Mouse (Mus musculus) ovary, postnatal 14 days (tissue): Measurements from ENCODE around the gene Pias4.

ENCODE experiments used
- DNase-seq: peaks from one replicate; pipeline ENCODE4 v3.0.0; 2022; ENCODE audit warnings: low spot score

Pias4 gene

DNA sequence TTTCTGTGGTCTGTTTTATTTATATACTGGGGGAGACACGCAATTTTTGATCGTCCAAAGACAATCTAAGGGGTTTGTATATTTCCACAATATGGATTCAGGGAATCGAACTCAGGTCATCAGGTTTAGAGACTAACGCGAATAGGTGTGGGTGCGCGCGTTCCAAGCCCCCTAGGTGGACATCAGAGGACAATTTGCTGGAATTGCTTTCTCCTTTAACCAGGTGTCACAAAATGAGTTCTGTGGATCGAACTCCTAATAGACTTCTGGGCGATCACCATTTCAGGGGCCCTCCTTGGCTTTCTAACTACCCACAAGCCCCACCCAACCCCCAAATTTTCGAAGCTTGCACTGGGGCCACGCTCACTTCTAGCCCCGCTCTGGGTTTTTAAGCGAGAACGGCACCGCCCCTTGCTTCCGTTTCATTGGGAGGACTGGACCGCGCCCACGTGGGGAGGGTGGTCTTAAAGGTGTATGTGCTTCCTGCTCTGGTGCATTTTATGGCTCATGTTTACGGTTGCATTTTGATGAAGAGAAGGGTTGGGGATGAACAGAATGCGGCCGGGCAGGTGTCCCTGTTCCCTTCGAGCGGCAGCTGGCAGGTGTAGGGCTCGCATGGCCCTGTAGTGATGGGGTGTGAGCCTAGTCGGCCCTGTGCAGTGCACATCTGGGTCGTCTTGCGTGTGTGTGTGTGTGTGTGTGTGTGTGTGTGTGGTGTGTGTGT, 960 bp upstream of the Pias4 start:
- DNase-seq = peak; percentile 65

DNA sequence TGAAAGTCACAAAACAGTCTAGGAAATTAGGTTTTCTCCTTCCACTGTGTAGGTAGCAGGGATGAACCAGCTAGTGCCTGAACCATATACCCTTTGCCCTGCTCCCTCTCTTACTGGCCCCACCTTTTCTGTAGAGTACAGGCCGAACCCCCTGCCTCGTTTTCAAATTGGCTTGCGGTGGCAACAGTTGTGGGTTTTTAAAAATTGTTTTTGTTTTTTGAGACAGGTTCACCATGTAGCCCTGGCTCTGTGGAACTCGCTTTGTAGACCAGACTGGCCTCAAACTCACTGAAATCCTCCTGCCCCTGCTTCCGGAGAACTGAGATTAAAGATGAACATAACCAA, 336 bp upstream of the Pias4 start:
- DNase-seq = no peak

DNA sequence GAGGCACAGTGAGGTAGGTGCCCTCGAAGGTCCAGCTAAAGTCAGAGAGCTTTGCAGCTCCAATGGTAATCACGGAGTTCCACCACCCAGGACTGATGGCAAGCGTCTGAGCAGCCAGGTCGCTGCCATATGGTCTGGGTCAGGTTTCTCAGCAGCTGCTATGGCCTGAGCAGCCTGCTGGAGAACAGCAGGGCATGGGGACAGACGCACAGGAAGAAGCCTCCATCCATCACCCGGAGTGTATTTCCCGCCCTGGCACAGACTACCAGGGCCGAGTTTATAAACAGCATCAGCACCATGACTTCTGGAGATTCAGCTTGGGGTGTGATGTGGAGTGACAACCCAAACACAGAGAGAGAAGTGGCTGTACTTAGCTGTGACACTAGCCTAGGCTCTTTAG, 2.6 kb downstream of the Pias4 start:
- DNase-seq = no peak

DNA sequence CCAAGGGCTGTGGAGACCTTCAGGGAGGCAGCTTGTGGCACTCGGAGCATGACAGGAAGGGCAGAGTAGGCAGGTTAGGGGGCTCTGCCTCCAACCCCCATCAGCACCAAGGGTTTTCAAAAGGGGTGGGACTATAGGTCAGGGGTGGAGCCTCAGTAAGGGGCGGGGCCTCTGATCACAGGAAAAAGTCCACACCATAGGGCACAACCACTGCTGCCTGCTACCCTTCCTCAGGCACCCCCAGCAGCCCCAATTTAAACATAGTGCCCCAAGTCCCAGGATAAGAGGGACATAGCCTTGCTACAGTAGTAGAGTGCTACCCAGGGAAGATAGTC, 5.4 kb downstream of the Pias4 start:
- no peak for DNase-seq

DNA sequence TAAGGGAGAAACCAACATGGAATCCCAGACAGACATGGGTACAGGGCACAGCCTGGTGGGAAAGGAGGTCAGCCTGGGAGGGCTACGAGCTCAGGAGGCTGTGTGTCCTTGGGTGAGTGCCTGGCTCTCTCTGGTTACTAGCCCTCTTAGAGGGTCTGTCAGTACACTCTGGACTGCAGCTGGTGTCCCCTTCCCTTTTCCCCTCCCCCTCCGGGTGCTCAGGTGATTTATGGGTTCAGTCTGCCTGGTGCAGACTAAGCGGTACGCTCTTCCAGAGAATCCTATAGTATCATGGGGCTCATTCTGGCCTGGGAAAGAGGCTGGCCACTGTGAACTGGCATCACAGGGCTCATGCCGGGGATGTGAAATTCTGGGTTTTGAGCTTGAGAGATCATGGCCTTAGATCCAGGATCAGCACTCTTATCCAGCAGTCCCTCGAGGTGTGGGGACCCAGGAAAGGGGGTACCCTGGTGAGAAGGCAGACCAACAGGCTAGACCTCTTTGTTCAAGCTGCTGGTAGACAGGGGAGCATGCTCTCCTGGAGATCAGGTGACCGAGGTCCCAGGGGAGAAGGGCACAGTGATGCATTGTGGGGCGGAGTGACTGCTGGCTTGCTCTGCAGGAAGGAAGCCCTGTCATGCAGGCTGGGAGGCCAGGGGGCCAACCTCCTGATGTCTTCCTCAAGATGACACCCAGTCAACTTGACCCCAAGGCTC, 6.0 kb downstream of the Pias4 start:
- no peak for DNase-seq

DNA sequence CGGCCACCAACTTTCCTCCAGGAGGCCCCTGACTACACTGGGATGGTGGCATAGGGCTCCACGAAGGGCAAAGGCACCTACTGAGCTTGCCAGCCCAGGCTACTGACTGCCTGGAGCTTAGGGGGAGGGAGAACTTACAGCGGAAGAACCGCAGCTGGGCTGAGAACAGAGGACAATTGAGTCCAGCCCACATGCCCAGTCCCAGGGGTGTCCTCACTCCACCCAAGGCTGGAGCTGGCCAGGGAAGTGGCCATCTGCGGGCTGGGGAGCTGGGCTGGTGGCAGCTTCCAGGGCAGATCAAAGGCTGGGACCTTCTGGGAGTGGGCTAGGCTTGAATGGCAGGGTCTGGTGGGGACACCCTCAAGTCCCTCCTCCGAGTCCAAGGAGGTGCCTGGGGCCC, 13.0 kb downstream of the Pias4 start:
- DNase-seq = no peak

DNA sequence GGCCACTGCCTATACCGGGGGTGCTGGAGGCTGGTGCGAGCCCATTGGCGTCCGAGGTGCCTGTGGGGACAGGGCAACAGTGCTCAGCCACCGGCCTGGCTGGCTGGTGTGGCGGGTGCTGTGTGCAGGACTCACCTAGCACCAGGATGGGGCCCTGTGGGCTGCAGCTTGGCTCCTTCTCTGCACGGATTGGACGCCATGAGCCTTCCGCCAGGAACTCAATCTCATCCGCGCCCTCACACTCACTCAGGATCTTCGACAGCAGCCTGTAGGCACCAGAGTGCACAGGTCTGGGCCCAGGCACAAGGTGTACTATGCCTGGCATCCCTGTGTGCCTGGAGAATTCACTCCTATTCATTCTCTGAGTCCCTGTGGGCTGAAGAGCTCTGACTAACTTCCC, 13.4 kb downstream of the Pias4 start:
- no peak for DNase-seq

DNA sequence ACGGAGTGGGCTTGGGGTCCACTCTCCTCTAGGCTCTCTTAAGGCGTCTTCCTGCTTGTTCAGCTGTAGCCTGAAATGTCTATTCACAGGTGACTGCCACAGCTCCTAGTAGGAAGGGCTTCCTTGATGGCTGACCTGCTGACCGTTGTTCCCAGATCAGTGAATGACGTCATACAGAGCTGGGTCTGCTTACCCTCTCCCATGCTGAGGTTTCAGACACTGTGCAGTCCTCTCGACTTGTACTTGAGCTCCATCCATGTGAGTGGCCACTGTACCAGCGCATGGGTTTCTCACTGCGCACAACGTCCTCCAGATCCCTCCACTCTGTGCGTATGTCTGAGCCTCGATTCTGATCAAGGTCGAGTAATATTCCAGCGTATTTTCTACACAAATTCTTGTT, 15.1 kb downstream of the Pias4 start:
- no peak for DNase-seq

DNA sequence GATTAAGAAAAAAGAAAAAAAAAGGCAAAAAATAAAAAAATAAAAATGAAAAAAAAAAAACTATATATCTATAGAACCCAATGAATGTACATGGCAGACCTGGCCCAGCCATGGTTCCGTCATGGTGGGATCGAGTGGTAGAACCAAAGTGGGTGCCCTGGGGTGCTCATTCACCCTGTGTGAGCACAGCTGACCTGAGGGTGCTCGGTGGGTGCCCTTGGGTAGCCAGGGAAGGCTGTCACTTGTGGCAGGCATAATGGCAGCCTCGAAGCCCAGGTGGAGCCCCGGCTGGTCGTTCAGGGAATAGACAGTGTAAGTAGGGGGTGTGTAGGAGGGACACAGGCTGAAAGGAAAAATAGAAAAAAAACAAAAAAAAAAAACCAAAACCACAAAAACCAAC, 16.5 kb downstream of the Pias4 start:
- DNase-seq = no peak

DNA sequence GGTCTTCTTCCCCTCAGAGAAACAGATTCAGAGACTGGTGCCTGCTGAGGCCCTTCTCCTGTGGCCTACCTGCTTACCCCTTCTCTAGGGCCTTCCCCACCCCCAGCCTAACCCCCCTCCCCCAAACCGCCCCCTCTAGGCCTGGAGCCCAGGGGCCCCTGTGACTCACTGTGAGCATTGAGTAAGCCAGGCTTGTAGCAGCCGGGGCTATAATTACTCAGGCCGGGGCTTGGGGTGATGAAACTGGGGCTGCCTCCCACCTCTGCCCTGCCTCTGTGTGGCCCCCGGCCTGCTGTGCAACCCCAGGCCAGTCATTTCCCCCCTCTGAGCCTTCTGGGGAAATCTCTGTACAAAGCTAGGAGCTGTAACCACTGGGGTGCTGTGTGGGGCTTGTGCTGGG, 21.4 kb downstream of the Pias4 start:
- no peak for DNase-seq

DNA sequence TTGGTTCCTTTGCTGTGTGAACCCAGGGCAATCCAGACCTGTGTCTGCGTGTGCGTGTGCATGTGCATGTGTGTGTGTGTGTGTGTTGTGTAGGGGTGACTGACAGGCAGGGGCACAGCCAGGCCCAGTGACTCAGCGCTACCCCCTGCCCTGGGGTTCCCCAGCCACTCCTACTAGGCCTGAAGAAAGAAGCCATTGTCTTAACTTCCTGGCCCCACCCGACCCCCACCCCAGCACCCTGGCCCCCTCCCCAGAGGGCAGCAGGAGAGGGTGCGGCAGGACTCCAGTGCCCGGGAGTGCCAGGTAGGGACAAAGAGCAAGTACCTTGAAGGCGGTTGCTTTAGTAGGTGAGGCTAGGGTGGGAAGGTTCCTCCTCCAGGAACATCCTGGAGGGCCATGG, 21.9 kb downstream of the Pias4 start:
- no peak for DNase-seq

DNA sequence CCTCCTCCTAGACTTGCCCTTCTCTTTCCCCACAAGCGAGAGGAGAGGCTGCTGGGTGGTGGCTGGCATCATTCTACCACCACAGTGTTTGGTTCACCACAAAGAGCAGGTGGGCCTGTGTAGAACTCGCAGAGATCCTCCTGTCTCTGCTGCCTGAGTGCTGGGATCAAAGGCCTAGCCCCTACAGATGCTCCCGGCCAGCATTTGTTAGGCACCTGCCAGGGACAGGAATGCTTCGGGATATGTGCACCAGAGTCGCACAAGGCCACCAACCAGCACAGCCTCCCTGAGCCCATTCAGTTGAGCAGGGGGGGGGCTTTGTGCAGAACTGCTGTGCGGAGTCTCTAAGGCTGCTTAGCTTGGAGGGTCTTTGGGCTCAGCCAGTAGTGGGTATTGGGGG, 22.4 kb downstream of the Pias4 start:
- no peak for DNase-seq

DNA sequence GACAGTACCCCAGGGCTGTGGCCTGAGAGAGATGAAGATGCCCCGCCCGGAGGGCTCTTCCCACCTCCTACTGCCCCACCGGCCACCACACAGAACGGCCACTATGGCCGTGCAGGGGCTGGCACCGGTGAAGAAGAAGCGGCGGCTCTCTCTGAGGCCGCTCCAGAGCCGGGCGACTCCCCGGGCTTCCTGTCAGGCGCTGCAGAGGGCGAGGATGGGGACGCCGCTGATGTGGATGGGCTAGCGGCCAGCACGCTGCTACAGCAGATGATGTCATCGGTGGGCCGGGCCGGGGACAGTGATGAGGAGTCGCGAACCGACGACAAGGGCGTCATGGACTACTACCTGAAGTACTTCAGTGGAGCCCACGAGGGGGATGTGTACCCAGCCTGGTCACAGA, 23.1 kb downstream of the Pias4 start:
- no peak for DNase-seq

DNA sequence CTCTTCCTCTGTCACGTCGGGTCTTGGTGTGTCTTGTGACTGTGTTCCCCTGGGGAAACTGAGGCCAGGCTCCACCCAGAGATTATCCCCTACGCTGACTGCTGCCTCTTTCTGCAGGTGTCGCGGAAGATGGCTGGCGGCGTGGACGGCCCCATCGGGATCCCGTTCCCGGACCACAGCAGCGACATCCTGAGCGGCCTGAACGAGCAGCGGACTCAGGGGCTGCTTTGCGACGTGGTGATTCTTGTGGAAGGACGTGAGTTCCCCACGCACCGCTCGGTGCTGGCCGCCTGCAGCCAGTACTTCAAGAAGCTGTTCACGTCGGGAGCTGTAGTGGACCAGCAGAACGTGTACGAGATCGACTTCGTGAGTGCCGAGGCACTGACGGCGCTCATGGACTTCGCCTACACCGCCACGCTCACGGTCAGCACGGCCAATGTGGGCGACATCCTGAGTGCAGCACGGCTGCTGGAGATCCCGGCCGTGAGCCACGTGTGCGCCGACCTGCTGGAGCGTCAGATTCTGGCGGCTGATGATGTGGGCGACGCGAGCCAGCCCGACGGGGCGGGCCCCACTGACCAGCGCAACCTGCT, 23.8 kb downstream of the Pias4 start:
- no peak for DNase-seq

DNA sequence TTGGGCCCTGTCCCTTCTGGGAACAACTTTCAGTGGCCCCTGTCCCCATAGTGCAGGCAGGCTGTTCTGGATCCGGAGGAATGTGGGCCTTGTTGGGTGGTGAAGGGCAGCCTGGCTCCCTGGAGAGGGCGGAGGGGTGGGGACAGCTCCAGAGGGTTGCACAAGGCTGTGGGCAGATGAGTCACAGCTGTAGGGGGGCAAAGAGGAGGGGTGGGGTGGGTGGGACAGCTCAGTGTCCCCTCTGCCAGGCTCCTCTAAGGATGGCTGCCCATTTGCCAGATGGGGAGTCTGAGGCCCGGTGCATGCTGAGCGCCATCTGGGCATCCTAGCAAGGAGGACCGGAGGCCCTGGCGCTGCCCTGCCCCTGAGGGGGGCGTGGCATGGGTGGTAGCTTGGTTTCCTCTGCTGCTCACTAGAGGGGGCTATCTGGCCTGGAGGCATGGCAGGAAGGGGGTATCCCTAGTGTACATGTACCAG, 24.5 kb downstream of the Pias4 start:
- DNase-seq = no peak

DNA sequence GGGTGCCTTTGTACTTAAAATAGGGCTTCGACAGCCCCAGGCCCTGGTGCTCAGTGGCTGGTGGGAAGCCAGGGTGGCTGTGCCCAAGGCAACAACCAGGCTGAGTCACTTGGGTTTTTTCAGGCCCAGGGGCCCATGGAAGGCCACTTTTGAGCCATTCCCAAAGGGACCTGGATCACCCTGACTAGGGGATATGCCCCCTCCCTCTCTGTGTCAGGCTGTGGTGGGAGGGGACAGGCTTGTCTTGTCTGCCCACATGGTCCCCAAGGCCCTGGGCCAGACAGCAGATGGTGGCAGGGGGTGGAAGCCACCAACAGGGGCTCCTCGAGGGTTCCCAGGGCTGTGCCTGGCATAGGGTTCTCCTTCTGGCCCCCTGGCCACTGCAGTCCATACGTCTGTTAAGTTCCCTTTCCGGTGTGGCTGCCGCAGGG, 25.2 kb downstream of the Pias4 start:
- DNase-seq = no peak

DNA sequence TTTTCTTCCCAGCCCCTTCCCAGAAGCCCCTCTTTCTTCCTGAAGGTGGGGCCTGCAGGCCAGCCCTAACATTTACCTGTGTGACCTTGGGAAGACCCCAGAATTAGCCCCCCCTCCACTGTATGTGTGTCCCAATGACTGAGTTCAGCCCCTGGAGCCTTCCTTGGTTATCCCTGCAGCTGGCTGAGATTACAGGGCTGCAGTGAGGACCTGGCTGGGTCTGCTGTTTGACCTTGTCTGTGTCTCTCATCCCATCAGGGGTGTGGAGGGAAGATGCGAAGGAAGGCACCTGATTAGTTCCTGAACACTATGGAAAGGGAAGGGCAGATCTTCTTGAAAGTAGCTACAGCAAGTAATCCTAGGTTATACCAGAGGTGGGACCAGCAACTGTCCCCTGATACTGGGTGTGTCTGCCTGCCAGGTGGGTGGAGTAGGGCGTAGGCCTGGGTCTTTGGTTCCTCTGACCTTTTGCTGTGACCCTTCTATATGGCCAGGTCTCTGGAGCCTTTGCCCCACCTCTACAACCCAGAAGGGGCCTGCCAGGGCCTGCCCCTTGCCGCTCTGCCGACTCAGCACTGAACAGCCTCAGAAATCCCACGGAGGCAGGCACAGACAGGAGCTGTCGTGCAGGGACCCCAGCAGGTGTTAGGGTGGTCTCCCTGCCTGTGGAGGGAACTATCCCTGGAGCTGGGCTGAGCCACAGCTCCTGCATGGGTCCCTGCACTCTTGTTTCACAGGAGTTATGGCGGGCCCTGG, 26.1 kb downstream of the Pias4 start:
- no peak for DNase-seq

DNA sequence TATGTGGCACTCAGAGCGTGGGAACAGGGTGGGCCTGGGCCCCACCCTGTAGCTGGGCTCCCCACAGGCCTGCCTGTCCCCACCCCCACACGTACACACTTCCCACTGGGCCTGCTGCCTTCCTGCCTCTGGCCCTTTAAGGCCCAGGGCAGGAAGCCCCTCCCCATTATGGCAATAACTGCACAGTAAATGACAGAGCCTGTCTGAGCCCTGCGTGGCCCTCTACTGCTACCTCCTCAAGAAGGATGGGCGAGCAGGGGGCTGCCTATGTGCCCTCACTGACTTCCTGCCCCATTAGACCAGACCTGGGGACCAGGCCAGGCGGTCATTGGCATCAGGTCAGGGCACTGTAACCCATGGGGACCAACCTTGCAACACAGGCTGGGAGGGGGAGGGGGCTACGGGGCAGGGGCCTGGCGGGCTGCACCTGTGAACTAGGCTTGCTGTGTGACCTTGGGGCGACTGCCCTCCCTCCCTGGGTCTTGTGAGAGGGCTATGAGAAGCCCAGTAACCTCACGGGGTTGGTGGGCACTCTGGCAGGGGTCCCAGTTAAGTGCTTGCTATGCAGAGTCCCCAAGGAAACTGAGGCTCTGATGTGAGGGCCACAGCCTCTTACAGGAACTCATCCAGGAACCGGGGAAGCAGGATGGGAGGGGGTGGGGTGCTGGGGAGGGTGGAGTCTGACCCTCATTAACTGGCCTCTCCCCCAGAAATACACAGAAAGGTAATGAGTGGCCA, 26.8 kb downstream of the Pias4 start:
- DNase-seq = no peak

DNA sequence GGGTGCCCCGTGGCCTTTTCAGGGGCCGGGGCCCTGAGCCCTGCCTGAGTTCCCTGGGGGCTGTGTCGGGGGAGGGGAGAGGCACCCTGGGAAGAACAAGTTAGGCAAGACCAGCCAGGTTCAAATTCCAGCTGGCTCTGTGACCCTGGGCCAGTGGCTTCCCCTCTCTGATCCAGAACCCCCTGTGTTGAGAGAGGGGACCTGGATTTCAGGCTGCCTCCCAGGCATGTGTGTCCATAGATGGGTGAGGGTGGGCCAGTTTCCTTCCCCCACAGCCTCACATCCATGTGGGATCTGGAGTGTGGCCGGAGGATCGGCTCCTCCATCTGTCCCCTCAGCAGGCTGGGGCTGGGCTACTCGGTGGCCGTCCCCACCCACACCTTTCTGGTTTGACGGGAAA, 27.7 kb downstream of the Pias4 start:
- no peak for DNase-seq

DNA sequence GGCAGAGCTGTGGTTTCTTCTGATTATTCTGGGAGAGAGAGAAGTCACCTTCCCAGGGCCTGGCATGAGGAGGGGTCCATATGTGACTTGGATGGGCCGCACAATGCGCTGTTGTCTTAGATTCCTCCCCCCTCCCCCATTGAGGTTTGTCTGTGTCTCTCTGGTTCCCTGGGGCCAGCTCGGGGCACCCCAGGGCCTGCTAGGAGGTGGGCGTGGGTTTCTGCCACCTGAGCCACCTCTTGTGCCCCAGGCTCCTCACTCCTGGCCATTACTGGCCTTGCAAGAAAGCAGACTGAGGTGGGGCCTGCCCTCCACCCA, 28.2 kb downstream of the Pias4 start:
- DNase-seq = no peak

DNA sequence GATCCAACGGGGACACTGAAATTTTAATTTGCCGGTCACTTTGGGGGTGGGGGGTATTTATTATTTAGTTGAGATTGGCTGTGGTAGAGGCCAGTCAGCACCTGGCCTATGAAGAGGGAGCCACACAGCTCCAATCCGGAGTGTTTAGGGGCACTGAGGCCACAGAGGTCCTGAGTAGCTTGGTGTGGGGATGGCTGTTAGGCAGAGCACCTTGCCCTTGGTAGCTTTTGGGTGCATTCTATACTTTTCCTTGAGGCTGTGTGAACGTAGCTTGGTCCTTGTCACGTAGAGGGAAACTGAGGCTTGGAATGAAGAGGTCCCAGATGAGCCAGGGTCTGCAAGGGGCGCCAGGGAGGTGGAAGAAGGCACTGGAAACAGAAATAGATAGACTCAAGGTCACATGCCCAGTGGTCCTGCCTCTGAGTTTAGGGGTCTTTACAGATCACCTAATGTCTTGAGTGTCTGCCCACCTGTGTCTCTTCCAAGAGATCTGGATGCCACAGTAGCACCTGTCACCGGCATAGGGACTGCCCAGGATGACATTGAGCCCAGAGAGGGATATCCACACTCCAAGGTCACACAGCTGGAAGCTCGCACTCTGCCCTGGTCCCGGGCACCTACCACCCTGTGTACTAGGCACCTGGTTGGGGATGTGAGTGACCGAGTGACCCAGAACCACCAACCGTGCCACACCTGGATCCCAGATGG, 28.7 kb downstream of the Pias4 start:
- DNase-seq = no peak
